Mouse (Mus musculus) erythroid progenitor cell, adult 5-6 weeks (primary cell): ENCODE data around the gene Pptc7. TPM values are rescaled to one million over a fixed set of nuclear protein-coding genes. Genes with fewer than 3 reads are reported as not detected.

Experiments used
- total RNA-seq, 2 experiments: library from RNA; stranded (forward) in 1 of 2; stranded (reverse) in 1 of 2; fragments of 150-400 nt in 1 of 2; fragments of 186-747, 209-891 nt in 1 of 2; gene quantifications; 2 replicates each; pipeline versions ENCODE4 v1.2.3 to v1.2.4; 2015 to 2017; ENCODE audit warnings: low replicate concordance in 2 of 2

Pptc7 gene
- total RNA-seq, 2 experiments from 2014 or later, result 2.5 to 6.2 TPM

Other genes starting within 250 kb of the Pptc7 start
- not detected in 2 replicates for gene Cux2, start 234.3 kb upstream of the Pptc7 start, total RNA-seq (2015; ENCODE audit: low replicate concordance)
- gene Cux2, start 234.3 kb upstream of the Pptc7 start, total RNA-seq (2017; ENCODE audit: low replicate concordance), result not detected in 2 replicates
- gene Myl2, start 183.4 kb upstream of the Pptc7 start, total RNA-seq (2015; ENCODE audit: low replicate concordance), result not detected in 2 replicates
- gene Myl2, start 183.4 kb upstream of the Pptc7 start, total RNA-seq (2017; ENCODE audit: low replicate concordance), result 8.2 TPM in 1 of 2 replicates, not detected in the other
- gene Ccdc63, start 143.5 kb upstream of the Pptc7 start, total RNA-seq (2015; ENCODE audit: low replicate concordance), result not detected in 2 replicates
- not detected in 2 replicates for gene Ccdc63, start 143.5 kb upstream of the Pptc7 start, total RNA-seq (2017; ENCODE audit: low replicate concordance)
- 310 and 340 TPM in 2 replicates for gene Ppp1cc, start 126.1 kb upstream of the Pptc7 start, total RNA-seq (2015; ENCODE audit: low replicate concordance)
- 91.1 and 263 TPM in 2 replicates for gene Ppp1cc, start 126.1 kb upstream of the Pptc7 start, total RNA-seq (2017; ENCODE audit: low replicate concordance)
- 24.9 and 29.8 TPM in 2 replicates for gene Hvcn1, start 77.6 kb upstream of the Pptc7 start, total RNA-seq (2015; ENCODE audit: low replicate concordance)
- 15.7 and 17.3 TPM in 2 replicates for gene Hvcn1, start 77.6 kb upstream of the Pptc7 start, total RNA-seq (2017; ENCODE audit: low replicate concordance)
- gene Tctn1, start 19.9 kb upstream of the Pptc7 start, total RNA-seq (2015; ENCODE audit: low replicate concordance), result 16.2 and 19.7 TPM in 2 replicates
- gene Tctn1, start 19.9 kb upstream of the Pptc7 start, total RNA-seq (2017; ENCODE audit: low replicate concordance), result 8.7 and 39.3 TPM in 2 replicates
- gene Rad9b, start 69.9 kb downstream of the Pptc7 start, total RNA-seq (2015; ENCODE audit: low replicate concordance), result 0.36 TPM in 1 of 2 replicates, not detected in the other
- 0.15 and 4.1 TPM in 2 replicates for gene Rad9b, start 69.9 kb downstream of the Pptc7 start, total RNA-seq (2017; ENCODE audit: low replicate concordance)
- gene Vps29, start 70.0 kb downstream of the Pptc7 start, total RNA-seq (2015; ENCODE audit: low replicate concordance), result 40.2 and 62.7 TPM in 2 replicates
- gene Vps29, start 70.0 kb downstream of the Pptc7 start, total RNA-seq (2017; ENCODE audit: low replicate concordance), result 15.1 and 32.0 TPM in 2 replicates
- gene Gpn3, start 87.5 kb downstream of the Pptc7 start, total RNA-seq (2015; ENCODE audit: low replicate concordance), result 30.2 and 39.6 TPM in 2 replicates
- 15.2 and 16.8 TPM in 2 replicates for gene Gpn3, start 87.5 kb downstream of the Pptc7 start, total RNA-seq (2017; ENCODE audit: low replicate concordance)
- 10.8 and 20.1 TPM in 2 replicates for gene Fam216a, start 88.0 kb downstream of the Pptc7 start, total RNA-seq (2015; ENCODE audit: low replicate concordance)
- 10.4 and 19.4 TPM in 2 replicates for gene Fam216a, start 88.0 kb downstream of the Pptc7 start, total RNA-seq (2017; ENCODE audit: low replicate concordance)
- gene Arpc3, start 107.5 kb downstream of the Pptc7 start, total RNA-seq (2015; ENCODE audit: low replicate concordance), result 115 and 159 TPM in 2 replicates
- 270 and 286 TPM in 2 replicates for gene Arpc3, start 107.5 kb downstream of the Pptc7 start, total RNA-seq (2017; ENCODE audit: low replicate concordance)
- 14.1 and 26.4 TPM in 2 replicates for gene Anapc7, start 137.3 kb downstream of the Pptc7 start, total RNA-seq (2015; ENCODE audit: low replicate concordance)
- 22.3 and 34.3 TPM in 2 replicates for gene Anapc7, start 137.3 kb downstream of the Pptc7 start, total RNA-seq (2017; ENCODE audit: low replicate concordance)
- 73.2 and 84.3 TPM in 2 replicates for gene Atp2a2, start 217.9 kb downstream of the Pptc7 start, total RNA-seq (2015; ENCODE audit: low replicate concordance)
- 106 and 160 TPM in 2 replicates for gene Atp2a2, start 217.9 kb downstream of the Pptc7 start, total RNA-seq (2017; ENCODE audit: low replicate concordance)